Mouse (Mus musculus): Measurements from ENCODE around the gene Kdm2b.

Kdm2b gene

DNA sequence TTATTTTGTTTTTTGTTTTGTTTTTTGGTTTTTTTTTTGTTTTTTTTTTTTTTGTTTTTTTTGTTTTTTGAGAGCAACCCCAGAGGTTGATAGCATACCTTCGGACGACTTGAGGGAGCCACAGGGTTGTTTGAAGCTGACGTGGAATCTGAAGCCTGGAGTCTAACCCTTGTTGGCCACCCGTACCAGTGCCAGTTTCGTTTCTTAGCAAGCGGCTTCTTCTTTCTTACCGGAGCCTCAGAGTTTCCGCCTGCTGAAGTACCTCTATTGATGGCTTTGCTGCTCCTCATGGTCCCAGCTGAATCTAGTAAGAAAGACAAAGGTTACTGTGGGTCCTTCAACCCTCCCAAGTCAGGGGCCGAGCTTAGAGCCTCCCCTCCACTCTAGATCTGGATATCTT, 22.1 kb upstream of the Kdm2b start:
- in situ Hi-C loops (cut with MboI, MseI) = loop anchor here (5.0 kb wide), 1 partner anchor 36 kb away; the partner anchor contains the start of gene Morn3

DNA sequence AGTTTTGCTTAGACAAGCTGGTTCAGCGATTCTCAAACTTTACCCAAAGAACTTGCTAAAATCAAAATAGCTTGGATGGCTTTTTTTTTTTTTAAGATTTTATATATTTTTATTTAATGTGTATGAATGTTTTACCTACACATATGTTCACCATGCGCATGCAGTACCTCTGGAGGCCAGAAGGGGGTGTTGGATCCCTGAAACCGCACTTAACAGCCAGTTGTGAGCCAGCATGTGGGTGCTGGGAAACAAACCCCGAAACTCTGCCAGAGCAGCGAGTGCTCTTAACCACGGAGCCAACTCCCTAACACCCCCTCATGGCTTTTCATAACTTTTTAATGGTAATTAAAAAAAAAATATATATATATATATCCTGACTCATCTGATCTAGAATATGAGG, 21.2 kb upstream of the Kdm2b start:
- in situ Hi-C loops (cut with MboI, MseI) = loop anchor here (5.0 kb wide), 1 partner anchor 36 kb away; the partner anchor contains the start of gene Morn3

DNA sequence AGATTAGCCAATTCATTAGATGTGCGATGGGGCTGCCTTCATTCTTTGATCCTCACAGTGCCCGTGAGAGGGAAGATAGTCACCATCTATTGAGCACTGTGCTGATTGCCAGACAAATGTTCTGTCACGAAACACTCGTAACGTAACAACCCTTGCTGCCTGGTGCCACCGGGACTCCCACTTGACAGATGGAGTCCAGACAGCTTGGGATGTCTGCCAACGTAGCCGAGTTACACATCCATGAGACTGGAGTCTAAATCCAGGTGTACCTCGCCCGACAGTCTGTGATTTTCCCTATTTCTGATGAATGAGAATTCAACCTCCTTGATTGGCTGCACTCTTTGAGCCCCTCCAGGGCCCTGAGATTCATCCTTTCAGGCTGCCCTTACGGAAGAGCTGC, 20.2 kb upstream of the Kdm2b start:
- in situ Hi-C loops (cut with MboI, MseI) = loop anchor here (5.0 kb wide), 2 partner anchors 37 to 43 kb away; partner anchors contain the start of gene Morn3

DNA sequence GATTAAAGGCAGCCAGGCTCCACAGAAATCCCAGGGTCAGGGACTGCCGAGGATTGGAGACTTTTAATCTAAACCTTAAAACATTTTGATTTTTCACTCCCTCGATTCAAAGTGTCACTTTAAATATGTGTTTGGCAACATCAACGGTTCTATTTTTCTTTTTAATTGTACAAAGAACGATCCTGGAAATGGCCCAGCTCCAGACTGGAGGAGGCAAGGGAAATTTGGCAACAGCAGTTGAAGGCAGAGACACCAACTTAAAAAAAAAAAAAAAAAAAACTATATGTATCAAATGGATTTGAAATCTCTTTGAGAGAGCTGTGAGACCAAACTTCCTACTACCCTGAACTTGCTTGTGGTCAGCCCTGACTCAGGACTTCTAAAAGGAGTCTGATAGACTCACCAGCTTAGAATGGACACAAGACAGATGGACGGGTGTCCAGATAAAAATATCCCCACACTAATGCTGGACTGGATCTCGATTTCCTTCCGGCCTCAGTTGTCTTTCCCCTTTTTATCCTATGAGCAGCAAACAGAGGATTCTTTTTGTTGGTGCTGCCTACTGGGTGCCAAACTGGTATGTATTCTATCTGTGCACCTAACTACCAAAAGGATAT, 19.4 kb upstream of the Kdm2b start:
- in situ Hi-C loops (cut with MboI, MseI) = loop anchor here (5.0 kb wide), 1 partner anchor 42 kb away; no protein-coding TSS in a partner anchor

DNA sequence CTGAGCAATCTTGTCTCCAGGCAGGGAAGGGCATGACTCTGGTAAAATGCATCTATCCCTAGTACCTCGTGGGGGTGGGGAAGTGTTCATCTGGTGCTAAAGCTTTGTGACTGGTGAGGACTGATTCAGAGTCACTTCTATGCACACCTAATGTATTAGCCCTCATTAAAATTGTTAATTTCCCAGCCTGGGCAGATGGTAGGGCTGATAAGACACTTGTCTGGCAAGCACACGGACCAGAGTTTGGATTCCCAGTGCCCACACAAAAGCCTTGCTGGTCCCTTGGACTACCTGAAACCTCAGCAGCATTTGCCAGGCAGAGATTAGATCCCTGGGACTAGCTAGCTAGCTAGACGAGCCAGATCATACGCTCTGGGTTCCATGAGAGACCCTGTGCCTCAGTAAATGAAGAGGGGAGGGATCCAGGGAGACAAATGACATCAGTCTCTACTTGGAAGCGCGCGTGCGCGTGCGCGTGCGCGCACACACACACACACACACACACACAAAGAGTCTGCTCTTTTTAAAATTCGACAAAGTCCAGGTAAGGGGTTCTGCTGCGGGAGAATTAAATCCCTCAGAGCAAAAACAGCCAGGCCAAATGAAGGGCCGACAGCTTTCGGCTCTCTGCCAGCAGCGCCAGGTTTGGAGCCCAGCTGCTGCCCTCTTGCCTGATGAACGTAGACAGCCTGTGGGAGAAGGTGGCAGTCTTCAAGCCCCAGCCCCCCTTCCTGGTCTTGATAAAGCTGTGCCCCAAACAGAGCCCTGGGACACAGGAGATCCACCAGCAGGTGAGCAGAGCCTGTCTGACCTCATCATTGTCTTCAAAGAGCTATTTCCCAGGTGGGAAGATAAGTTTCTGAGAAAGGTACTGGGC, 16.3 kb upstream of the Kdm2b start:
- in situ Hi-C loops (cut with MboI, MseI) = loop anchor here (5.0 kb wide), 1 partner anchor 39 kb away; no protein-coding TSS in a partner anchor

DNA sequence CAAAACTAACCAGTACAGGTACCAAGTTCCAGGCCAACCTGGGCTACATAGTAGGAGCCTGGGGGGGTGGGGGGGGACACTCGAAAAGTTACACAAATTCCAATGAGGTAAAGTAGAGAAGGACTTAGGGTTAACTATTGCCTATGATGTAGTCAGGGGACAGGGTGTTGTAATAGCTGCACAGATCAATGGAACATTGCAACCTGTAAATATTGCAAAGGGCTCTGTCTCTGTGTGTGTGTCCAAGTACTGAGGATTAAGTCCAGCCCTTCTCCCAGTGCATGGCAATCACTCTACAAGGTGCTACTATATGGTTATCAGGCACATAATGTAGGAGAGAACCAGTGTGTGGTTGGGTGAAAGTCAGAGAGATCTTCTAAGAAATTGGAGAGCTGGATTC, 11.3 kb upstream of the Kdm2b start:
- in situ Hi-C loops (cut with MboI, MseI) = no loop called here

DNA sequence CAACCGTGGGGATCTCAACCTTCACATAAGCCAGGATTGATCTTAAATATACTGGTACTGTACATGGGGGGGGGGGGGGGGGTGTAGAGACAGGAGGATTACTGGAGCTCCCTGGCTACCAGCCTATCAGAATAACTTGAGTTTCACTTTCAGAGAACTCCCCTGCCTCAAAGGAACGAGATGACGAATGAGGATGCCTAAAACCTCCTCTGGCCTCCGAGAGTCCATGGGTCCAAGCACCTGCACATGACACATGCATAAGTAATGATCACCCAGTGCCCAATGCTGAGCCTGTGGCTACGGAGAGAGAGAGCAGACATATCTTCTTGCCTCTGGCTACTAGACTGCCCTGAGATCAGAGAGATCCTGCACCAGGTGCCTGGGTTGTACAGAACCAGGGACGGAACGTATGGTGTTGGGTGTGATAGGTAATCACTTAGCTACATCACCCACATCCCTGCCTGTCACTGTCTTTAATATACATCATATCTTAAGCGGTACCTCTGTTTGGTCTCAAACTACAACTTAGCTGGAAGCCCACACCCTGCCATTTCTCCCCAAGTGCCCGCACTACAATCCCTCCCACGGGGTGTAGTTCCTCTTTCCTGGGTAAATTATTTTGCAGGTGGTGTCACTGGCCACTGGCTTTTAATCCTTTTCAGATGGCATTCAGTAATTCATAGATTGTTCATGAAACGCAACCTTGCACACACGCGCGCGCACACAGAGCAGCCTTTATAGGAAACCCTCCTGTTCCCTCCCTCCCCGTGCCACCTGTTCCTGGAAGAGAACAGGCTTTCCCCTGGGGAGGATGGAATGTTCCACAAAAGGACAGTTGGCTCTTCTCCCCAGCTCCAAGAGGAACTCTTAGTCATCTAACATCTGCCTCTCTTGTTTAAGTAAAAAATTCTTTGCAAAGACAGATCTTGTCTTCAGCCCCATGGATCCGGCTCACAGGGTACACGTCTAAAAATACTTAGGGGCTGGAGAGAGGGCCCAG, 7.9 kb upstream of the Kdm2b start:
- in situ Hi-C loops (cut with MboI, MseI) = no loop called here

DNA sequence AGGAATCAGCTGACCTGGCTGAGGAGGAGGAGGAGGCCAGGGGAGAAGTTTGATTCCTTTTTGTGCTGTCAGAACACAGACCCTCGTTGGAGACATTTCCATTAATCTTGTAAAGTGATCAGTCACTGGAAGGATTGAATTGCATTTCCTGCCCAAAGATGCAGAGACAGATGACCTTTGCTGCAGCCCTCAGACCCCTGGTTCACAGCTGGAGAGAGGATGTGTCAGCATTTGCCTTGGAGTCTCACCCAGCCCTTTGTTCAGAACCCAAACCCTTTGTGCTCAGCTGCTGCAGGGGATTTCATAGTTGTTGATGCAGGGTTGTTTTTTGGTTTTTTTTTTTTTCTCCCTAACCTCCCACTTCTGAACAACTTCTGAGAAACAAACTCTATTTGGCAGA, 5.3 kb upstream of the Kdm2b start:
- in situ Hi-C loops (cut with MboI, MseI) = no loop called here

DNA sequence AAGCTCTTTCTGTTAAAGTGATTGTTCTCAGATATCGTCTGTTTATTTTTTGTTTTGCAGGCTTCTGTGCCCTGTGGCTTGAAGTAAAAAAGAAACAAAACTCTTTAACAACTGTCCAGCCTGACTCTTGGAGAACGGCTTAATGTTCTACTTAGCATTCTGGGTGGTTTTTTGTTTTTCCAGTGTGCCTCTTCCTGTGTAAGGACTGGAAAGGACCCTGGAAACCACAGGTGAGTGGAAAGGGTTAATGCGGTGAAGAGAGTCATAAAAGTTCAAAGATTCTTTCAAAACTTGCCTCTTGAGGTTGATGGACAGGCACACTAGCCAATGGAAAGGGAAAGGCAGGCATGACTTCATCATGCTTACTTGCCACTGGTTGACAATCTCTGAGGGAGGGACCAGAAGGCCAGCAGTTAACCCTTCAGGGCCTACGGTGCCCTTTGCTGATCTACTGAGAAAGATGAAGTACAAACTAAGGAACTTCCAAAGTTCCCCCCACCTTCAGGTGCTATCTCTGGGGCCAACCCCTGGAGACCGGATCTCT, 4.8 kb upstream of the Kdm2b start:
- in situ Hi-C loops (cut with MboI, MseI) = no loop called here

DNA sequence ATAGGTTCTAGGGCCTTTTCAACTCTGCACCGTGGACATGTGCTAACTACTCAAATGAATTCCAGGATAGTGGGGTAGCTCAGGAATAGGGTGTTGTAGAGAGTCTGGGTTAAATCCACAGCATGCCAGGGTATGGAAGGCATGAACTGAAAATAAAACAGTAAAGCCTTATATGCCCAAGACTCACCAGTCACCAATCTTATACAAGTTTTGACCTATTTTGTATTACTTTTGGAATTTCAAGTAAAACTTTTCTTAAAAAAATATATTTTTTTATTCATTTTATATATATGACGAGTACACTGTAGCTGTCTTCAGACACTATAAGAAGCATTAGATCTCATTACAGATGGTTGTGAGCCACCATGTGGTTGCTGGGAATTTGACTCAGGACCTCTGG, 4.2 kb upstream of the Kdm2b start:
- in situ Hi-C loops (cut with MboI, MseI) = no loop called here

DNA sequence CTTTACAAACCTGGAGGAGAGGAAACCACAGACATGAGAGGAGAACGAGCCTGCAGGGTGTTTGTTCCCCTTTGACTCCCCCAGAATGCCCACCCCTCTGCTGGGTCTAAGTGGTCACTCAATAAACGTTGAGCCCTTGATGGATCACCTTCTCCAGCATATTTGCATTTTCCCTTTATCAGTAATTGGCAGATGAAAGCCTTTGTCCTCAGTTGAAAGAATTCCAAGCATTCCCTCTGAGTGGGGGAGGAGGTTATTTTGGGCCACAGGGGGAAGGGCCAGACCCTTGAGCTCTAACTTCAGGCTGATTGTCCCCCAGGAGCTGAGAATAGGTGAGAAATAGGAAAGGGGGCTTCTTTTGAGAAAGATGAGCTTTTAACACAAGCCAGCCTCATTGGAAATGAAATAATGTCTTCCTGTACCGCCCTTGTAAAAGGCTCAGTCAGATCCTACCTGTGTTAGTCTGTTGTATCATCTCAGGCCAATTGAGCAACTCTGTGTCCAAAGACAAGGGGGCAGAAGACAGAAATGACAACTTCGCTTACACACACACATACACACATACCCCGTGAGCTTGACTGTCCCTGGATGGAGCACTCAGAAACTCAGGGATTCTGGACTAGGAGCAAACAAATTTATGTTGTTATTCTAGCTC, 1.9 kb upstream of the Kdm2b start:
- in situ Hi-C loops (cut with MboI, MseI) = no loop called here

DNA sequence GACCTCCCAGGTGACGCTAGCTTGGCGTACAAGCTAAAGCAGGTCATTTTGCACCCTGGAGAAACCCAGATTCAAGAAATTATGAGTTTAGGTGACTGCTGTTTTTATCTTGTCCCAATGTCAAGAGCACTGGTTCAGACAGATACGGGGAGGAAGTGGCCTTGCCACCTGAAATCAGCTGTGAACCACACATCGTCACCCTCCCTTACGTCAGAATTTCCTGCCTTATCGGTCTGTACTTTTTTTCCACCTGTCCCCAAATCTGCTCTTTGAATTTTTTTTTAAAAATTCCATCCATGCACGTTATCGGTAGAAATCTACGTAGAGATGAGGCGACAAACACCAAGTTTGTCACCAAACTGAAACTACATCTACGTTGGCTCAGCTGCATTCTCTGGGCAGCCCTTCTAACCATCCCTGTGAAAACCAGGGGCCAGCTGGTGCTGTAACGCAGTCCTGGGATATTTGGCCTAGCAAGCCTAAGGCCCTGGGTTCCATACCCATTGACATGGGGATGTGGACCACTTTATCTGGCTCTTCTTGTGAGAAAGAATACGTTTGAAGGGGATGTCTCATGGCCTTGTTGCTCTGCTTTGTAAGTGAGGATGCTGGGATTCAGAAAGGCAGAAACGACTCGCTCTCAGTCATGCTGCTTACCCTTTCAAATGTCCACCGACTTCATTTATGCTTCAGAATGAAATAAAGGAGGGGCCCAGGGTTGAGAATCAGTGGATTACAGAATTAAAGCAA, 963 bp upstream of the Kdm2b start:
- in situ Hi-C loops (cut with MboI, MseI) = no loop called here

DNA sequence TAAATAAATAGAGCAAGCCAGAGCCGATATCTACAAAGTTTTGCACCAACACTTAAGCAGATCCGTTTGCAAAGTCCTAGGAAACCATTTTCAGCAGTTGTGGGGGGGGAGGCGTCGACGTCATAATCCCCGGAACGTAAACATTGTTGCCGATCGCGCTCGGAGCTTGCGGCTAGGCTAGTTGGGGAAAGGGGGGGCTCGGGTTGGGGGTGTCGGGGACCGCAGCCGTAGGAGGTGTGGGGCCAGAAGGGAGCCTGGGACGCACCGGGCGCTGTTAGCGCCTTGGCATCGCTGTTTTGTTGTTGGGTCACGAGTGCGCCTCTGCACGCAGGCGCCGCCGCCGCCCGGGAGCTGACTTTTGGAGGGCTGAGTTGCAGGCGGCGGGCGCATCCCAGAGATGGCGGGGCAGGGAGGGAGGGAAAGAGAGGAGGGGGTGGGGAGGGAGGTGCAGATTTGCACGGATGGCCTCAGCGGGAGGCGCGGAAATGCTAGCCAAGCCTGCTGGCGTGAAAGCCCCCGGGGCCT, 560 bp downstream of the Kdm2b start:
- in situ Hi-C loops (cut with MboI, MseI) = no loop called here

DNA sequence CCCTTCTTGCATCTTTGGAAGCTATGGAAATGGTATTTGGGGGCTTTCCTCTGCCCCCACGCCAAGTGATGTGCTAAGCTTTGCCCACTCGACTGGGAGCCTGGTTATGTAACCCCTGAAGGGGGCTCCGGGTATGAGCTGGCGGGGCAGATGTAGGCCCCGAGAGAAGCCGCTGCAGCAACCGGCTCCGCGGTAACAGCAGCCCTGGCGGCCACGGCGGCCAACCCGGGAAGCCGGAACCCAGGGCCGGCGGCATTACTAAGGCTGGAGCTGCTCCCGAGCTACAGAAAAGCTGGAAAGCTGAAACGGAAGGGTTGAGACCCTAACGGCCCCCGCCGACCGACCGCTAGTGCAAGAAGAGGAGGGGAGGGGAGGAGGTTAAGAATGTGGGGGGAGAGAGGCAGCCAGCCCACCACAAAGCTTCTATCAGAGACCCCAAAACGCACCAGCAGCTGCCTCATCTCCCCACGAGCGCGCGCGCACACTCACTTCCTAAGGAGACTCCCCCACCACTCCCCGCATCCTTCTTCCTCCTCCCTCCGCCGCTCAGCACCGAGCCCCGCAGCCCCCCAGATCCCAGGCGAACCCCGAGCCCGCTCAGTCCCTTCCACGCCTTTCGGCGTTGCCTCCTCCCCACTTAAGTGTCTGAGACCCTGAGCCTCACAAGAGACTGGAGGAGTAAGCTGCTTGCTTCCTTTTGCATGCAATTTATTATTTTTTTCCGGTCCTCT, 1.4 kb downstream of the Kdm2b start:
- in situ Hi-C loops (cut with MboI, MseI) = no loop called here

DNA sequence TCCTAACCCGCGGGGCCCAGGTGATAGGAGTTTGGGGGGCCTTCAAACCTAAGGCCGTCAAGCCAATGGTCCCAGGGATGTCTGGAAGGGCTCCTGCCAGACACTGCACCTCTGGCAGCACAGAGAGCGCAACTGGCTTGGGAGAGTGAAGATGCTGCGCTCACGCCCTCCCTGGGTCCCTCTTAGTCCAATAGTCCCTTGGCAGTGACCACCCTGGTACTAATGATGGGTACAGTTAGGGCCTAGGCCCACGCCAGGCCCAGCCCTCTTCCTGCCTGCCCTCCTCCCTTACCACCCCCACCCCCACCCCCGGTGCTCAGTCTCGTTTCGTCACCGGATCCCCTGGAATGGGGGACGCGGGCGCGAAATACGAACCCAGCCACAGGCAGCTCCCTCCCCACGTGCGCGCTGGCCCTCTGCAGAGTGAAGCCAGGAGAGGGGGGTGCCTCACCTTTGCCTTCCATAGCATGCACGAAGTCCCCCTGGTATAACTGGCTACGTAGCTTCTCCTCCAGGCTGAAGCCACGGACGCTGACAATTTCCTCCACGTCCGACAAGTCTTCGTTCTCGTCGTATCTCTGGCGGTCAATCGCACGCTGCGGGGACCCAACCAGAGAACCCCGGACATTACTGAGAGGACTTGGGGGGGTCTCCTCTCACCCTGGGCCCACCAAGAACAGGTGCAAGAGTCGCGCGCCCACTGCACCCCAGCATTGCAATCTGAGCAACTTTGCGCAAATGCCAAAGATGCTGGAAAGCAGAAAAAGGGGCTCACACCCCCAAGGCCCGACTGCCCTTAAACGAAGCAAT, 2.2 kb downstream of the Kdm2b start:
- in situ Hi-C loops (cut with MboI, MseI) = no loop called here

DNA sequence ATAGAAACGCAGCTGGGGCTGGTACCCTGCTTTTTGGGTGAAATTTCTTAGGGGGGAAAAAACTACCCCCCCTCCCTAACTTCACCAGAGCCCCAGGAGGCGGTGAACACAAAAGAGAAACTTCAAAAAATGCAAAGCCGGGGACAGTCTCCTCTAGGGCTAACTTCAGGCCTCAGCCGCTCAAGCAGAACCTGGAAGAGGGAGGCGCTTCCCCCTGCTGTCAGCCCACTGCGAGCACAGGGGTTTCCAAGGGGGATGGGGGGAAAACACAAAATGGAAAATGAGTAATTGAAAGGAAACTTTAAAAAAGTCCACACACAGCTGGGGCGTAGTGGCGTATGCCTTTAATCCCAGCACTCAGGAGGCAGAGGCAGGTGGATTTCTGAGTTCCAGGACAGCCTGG, 3.5 kb downstream of the Kdm2b start:
- in situ Hi-C loops (cut with MboI, MseI) = no loop called here

DNA sequence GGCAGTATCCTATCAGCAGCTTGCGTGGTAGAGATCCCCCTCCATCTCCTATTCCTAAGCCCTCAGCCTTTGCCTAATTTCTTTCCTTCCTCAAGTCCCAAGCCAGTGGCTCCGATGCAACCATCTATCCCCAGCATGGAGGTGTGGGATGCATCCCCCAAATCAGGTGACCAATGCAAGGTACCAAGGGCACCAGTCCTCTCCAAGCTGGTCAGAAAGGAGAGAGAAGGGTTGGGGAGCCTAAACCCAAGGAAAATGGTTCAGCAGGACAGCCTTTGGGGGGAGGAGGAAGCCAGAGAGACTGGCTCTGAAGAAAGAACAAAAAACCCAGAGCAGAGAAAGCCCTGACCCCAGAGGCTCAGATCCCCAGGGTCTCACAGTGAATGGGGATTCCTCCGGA, 4.3 kb downstream of the Kdm2b start:
- in situ Hi-C loops (cut with MboI, MseI) = no loop called here

DNA sequence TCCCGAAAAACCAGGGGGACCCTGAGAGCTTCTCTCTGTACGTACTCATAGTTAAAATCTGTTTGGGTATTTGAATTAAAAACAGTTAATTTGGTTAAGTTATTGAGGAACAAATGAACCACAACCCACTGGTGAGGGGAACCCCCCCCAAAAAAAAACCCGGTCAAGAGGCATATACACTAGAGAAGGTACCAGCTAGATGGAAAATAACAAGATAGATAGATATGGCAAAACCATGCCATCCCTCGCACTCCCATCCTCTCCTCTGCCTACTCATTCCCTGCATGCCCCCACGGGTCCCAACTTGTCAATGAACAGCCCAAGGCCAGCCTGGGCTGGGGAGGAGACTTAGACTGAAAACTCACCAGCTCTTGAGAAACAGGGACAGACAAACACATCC, 5.1 kb downstream of the Kdm2b start:
- in situ Hi-C loops (cut with MboI, MseI) = no loop called here

Data from regulatory T cell (primary cell).